Mouse (Mus musculus): ENCODE data around the gene Utrn.

DNA sequence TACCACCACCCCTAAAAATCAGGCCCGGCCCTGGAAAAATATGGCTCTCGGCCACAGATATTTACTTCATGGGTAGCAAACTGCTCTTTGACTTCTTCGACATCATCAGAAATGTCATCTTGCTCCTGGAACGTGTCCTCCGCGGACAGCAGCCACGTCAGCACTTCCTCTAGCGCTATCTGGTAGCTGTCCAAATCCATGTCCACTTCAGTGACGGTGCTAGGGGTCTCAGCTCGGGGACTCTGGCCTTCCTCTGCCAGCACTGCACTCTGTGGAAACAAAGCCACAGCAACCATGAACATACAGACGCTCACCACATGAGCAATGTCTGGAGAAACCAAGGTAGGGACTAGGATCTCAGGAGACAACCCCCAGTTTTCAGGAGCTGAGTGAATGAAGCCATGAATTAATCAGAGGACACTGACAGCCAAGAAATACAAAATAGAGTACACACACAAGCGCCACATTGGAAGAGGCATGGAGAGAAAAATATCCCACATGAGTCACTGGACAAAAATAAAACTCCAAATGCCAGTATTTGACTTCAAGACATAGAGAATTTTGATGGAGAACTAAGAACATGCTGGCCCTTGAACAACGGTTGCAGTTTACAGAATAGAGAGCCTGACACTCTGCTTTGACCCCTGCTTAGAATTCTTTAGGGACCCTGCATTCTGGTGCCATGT, 129.7 kb downstream of the Utrn start:
- no peak for TF ChIP-seq EP300 (IDR thresholded peaks at IDR 0.05)
- TF ChIP-seq CTCF (IDR thresholded peaks at IDR 0.05) = no peak

All from lung, postnatal 0 days (tissue).